Mouse (Mus musculus): ENCODE data around the gene Spata2l.
A peak's percentile ranks its signal among the peaks of the same experiment; 100 is the strongest.

GRCm38 (mm10) chr8:123243053-123243452 is 7.0 kb upstream of the Spata2l start:
- peak; percentile 69 for TF ChIP-seq CTCF (conservative IDR thresholded peaks at IDR 0.05; ENCODE audit: insufficient read depth, insufficient read length, low read depth, low read length)
- TF ChIP-seq POLR2A (IDR thresholded peaks at IDR 0.05; ENCODE audit: low read depth, low read length): no peak
